Mouse (Mus musculus): ENCODE measurements around the gene Efcab11. TPM values are rescaled to one million over a fixed set of nuclear protein-coding genes. Genes with fewer than 3 reads are reported as not detected.

Gene Efcab11
- polyA plus RNA-seq, 1 experiment from 2014 or later = 3.6 TPM

DNA sequence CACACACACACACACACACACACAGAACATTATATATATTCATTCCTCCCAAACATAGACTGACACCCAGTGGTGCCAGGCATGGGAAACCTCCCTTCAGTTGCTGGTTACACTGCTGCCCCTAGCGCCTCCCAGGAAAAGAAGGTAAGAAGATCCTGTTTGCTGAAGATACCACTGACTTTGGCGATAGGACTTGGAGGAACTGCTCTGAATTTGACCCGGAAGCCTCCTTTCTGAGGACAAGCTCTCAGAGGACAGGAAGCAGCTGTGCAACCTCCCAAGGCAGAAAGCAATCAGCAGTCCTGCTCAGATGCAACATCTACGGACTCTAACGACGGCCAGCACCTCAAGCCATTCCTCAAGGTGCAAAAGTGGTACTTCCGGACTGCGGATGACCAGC, 142.6 kb downstream of the Efcab11 start:
- Histone ChIP-seq H3K36me3 (ENCODE audit: control insufficient read depth, insufficient read depth, low read length) (no peaks in the 10 kb centered on the region), H3K9me3 (ENCODE audit: control insufficient read depth, low read length) (no peaks in the 10 kb centered on the region), H3K4me3 (ENCODE audit: low read depth, low read length) (no peak overlapping the region), H3K27ac (replicated peaks) (no peak overlapping the region), H3K4me1 (replicated peaks; ENCODE audit: control insufficient read depth, insufficient read depth) (no peaks in the 10 kb centered on the region), H3K27me3 (ENCODE audit: control insufficient read depth, insufficient read depth, low read length) (no peaks in the 10 kb centered on the region), H3K4me2 (replicated peaks; ENCODE audit: low read depth) (no peak overlapping the region), H3K9ac (ENCODE audit: low read length) (no peak overlapping the region)
- DNase-seq (ENCODE audit: low spot score) (no peak), ATAC-seq (ENCODE audit: low FRiP score, low TSS enrichment) (no peak)
- TF ChIP-seq CTCF (IDR thresholded peaks at IDR 0.05; ENCODE audit: low read depth) (peak; percentile 36), EP300 (optimal IDR thresholded peaks at IDR 0.05) (no peak)
- WGBS = 64% methylated on average over 8 of the region's 8 CpGs

DNA sequence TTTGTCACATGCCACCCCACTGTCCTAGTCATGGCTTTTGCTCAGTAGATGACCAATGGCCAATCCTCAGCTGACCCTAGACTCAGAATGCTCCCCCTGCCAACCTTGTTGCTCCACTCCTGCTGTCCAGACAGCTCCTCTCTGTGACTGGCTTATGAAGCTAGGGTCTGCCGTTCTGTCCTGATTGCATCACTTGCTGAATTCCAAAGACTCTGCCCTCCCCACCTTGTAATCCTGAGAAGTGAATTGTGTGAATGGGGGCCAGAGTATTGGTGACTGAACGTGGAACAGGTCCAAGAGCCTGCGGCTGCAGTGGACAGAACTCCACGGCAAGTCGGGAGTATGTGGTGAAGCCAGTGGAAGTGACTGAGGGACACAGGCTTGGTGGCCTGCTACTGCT, 145.0 kb downstream of the Efcab11 start:
- H3K27ac ChIP-seq (replicated peaks) = no peak overlapping the region
- H3K27me3 ChIP-seq (ENCODE audit: control insufficient read depth, insufficient read depth, low read length) = no peaks in the 10 kb centered on the region
- no peak overlapping the region for H3K9ac ChIP-seq (ENCODE audit: low read length)
- no peak overlapping the region for H3K4me2 ChIP-seq (replicated peaks; ENCODE audit: low read depth)
- TF ChIP-seq CTCF (IDR thresholded peaks at IDR 0.05; ENCODE audit: low read depth) (no peak), EP300 (optimal IDR thresholded peaks at IDR 0.05) (no peak)
- no peak for ATAC-seq (ENCODE audit: low FRiP score, low TSS enrichment)
- H3K9me3 ChIP-seq (ENCODE audit: control insufficient read depth, low read length) = no peaks in the 10 kb centered on the region
- H3K36me3 ChIP-seq (ENCODE audit: control insufficient read depth, insufficient read depth, low read length) = no peaks in the 10 kb centered on the region
- no peak overlapping the region for H3K4me3 ChIP-seq (ENCODE audit: low read depth, low read length)
- H3K4me1 ChIP-seq (replicated peaks; ENCODE audit: control insufficient read depth, insufficient read depth) = no peaks in the 10 kb centered on the region
- WGBS = 82% methylated on average over 5 of the region's 5 CpGs
- DNase-seq (ENCODE audit: low spot score) = no peak

DNA sequence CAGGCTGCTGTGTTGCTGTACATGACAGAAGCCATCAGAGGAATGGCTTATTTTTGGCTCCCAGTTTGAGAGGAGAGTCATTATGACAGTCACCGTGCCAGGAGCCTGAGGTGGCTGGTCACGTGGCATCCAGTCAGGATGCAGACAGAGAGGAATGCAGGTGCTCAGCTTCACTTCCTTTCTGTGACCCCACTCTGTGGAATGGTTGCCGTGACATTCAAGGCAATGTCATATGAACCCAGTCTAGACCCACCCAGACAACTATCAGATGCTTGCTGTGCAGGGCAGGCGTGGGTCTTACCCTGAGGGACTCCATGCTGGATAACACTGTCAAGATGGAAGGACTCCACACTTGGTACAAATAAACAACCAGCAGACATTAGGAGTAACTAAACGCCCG, 146.0 kb downstream of the Efcab11 start:
- DNase-seq (ENCODE audit: low spot score) (no peak), ATAC-seq (ENCODE audit: low FRiP score, low TSS enrichment) (no peak)
- H3K4me1 ChIP-seq (replicated peaks; ENCODE audit: control insufficient read depth, insufficient read depth) = no peaks in the 10 kb centered on the region
- H3K36me3 ChIP-seq (ENCODE audit: control insufficient read depth, insufficient read depth, low read length) = no peaks in the 10 kb centered on the region
- TF ChIP-seq CTCF (IDR thresholded peaks at IDR 0.05; ENCODE audit: low read depth) (no peak), EP300 (optimal IDR thresholded peaks at IDR 0.05) (no peak)
- no peaks in the 10 kb centered on the region for H3K9me3 ChIP-seq (ENCODE audit: control insufficient read depth, low read length)
- no peaks in the 10 kb centered on the region for H3K27me3 ChIP-seq (ENCODE audit: control insufficient read depth, insufficient read depth, low read length)
- H3K4me3 ChIP-seq (ENCODE audit: low read depth, low read length) = no peak overlapping the region
- 86% methylated on average over 6 of the region's 6 CpGs for WGBS
- H3K27ac ChIP-seq (replicated peaks) = no peak overlapping the region
- no peak overlapping the region for H3K9ac ChIP-seq (ENCODE audit: low read length)
- no peak overlapping the region for H3K4me2 ChIP-seq (replicated peaks; ENCODE audit: low read depth)

DNA sequence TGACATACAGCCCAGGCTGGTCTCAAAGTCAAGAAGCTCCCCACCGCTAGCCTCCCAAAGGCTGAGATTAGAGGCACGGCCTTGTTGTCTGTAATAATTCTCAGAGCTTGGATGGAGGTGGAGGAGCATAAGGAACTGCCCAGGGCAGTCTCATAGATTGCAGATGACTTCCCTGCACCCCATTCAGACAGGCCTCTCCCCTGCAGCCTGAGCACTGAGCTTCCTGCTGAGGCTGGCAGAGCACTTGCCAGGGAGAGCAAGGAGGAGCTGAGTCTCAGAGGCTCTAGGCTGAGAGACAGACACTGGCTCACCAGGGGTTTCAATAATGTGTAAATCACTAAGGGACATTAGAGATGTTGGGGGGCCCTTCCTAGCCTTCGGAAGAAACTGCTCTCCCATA, 147.3 kb downstream of the Efcab11 start:
- no peak overlapping the region for H3K9ac ChIP-seq (ENCODE audit: low read length)
- H3K9me3 ChIP-seq (ENCODE audit: control insufficient read depth, low read length) = no peaks in the 10 kb centered on the region
- H3K4me3 ChIP-seq (ENCODE audit: low read depth, low read length) = no peak overlapping the region
- no peaks in the 10 kb centered on the region for H3K36me3 ChIP-seq (ENCODE audit: control insufficient read depth, insufficient read depth, low read length)
- no peaks in the 10 kb centered on the region for H3K27me3 ChIP-seq (ENCODE audit: control insufficient read depth, insufficient read depth, low read length)
- no peak overlapping the region for H3K4me2 ChIP-seq (replicated peaks; ENCODE audit: low read depth)
- TF ChIP-seq EP300 (optimal IDR thresholded peaks at IDR 0.05) (no peak), CTCF (IDR thresholded peaks at IDR 0.05; ENCODE audit: low read depth) (no peak)
- no peak overlapping the region for H3K27ac ChIP-seq (replicated peaks)
- DNase-seq (ENCODE audit: low spot score) (no peak), ATAC-seq (ENCODE audit: low FRiP score, low TSS enrichment) (no peak)
- WGBS = 63% methylated on average over 3 of the region's 3 CpGs
- H3K4me1 ChIP-seq (replicated peaks; ENCODE audit: control insufficient read depth, insufficient read depth) = no peaks in the 10 kb centered on the region

DNA sequence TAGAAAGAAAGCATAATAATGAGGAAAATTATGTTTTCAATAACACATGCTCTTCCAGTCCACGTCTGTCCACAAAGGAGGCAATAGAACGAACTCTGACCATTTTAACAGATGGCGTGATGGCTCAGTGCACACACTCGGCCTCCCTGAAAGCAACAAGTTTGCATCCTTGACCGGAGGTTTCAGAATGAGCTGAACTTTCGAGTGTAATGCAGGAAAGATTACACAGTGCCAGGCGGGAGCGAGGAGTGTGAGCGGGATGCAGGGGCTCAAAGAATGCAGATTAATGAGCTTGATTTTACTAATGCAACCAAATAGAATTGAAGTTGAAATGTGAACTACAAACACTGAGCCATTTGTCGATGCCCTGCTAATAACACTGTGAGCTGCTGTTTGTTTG, 149.1 kb downstream of the Efcab11 start:
- Histone ChIP-seq H3K9me3 (ENCODE audit: control insufficient read depth, low read length) (no peaks in the 10 kb centered on the region), H3K4me1 (replicated peaks; ENCODE audit: control insufficient read depth, insufficient read depth) (no peaks in the 10 kb centered on the region), H3K27me3 (ENCODE audit: control insufficient read depth, insufficient read depth, low read length) (no peaks in the 10 kb centered on the region), H3K4me3 (ENCODE audit: low read depth, low read length) (no peak overlapping the region), H3K9ac (ENCODE audit: low read length) (no peak overlapping the region), H3K36me3 (ENCODE audit: control insufficient read depth, insufficient read depth, low read length) (no peaks in the 10 kb centered on the region), H3K27ac (replicated peaks) (no peak overlapping the region), H3K4me2 (replicated peaks; ENCODE audit: low read depth) (no peak overlapping the region)
- ATAC-seq (ENCODE audit: low FRiP score, low TSS enrichment) = no peak
- WGBS = 72% methylated on average over 10 of the region's 10 CpGs
- no peak for TF ChIP-seq CTCF (IDR thresholded peaks at IDR 0.05; ENCODE audit: low read depth)
- no peak for TF ChIP-seq EP300 (optimal IDR thresholded peaks at IDR 0.05)
- DNase-seq (ENCODE audit: low spot score) = no peak

DNA sequence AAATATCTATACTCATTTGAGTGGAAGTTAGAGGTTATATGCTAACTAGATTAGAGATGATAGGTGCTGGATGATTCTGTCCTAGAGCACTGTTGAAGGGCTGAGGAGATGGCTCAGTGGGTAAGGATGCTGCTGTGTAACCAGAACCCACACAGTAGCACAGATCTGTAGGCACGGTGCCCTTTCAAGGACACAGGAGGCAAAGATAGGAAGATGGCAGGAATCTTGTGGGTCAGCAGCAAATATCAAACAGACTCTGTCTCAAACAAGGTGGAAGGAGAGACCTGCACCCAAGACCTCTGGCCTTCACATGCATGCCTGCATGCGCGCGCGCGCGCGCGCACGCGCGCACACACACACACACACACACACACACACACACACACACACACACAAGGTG, 160.0 kb downstream of the Efcab11 start:
- DNase-seq (ENCODE audit: low spot score) (no peak), ATAC-seq (ENCODE audit: low FRiP score, low TSS enrichment) (no peak)
- TF ChIP-seq EP300 (optimal IDR thresholded peaks at IDR 0.05) = no peak
- no peak for TF ChIP-seq CTCF (IDR thresholded peaks at IDR 0.05; ENCODE audit: low read depth)
- Histone ChIP-seq H3K4me1 (replicated peaks; ENCODE audit: control insufficient read depth, insufficient read depth) (no peaks in the 10 kb centered on the region), H3K27me3 (ENCODE audit: control insufficient read depth, insufficient read depth, low read length) (no peaks in the 10 kb centered on the region), H3K4me3 (ENCODE audit: low read depth, low read length) (no peak overlapping the region), H3K27ac (replicated peaks) (no peak overlapping the region), H3K9ac (ENCODE audit: low read length) (no peak overlapping the region), H3K36me3 (ENCODE audit: control insufficient read depth, insufficient read depth, low read length) (no peaks in the 10 kb centered on the region), H3K4me2 (replicated peaks; ENCODE audit: low read depth) (no peak overlapping the region), H3K9me3 (ENCODE audit: control insufficient read depth, low read length) (no peaks in the 10 kb centered on the region)
- WGBS = 99% methylated on average over 12 of the region's 12 CpGs
